Mouse (Mus musculus) left cerebral cortex, adult 2 months (tissue): Measurements from ENCODE around the gene Ssc4d. TPM values are rescaled to one million over a fixed set of nuclear protein-coding genes. Genes with fewer than 3 reads are reported as not detected.

Experiments used
- DNase-seq, 2 experiments: peaks; one replicate each; pipeline ENCODE4 v3.0.0; 2021 to 2022; ENCODE audit warnings: low spot score in 2 of 2, mixed read lengths in 1 of 2; ENCODE audit errors: extremely low spot score in 1 of 2
- H3K27ac ChIP-seq: fragments of 200-600 bp; 2 replicates; pipeline ENCODE4 v1.8.1; 2022
- H3K4me3 ChIP-seq: fragments of 200-600 bp; 2 replicates; pipeline ENCODE4 v1.8.1; 2022
- CTCF ChIP-seq: fragments of 200-600 bp; IDR thresholded peaks from 2 replicates; pipeline ENCODE4 v1.8.1; 2022; ENCODE audit warnings: antibody characterized with exemption, mild to moderate bottlenecking, moderate library complexity
- intact Hi-C: fragments of 180-260 bp; cut with DNase I; formaldehyde crosslinking; loops from one replicate; pipeline ENCODE4 v1.15.1; 2025
- long read RNA-seq, 2 experiments: library from polyadenylated mRNA; stranded (forward); transcript quantifications; one replicate each; pipeline ENCODE4 v2.0.0; 2021; ENCODE audit warnings: borderline mapping rate in 2 of 2
- total RNA-seq, 2 experiments: library from RNA; stranded (reverse); gene quantifications; 2 replicates each; pipeline ENCODE4 v1.2.3; 2021

The Ssc4d gene
- total RNA-seq, result 1 to 10 TPM; 1.3 to 1.5 TPM
- long read RNA-seq, experiment 1, partial matches to known transcripts, result 2 of 4 reads
- long read RNA-seq, experiment 1, other reads (novel, unspliced or antisense), result 2 of 4 reads
- long read RNA-seq, experiment 2, result 0 reads

GRCm38 (mm10) chr5:135974365-135974764 is at the start of gene Ssc4d:
Ssc4d (minus strand) TSS chr5:135974531.
- intact Hi-C loops, result no loop called here
- Histone ChIP-seq H3K27ac (no peak within 1 kb of the TSS), H3K4me3 (no peak within 1 kb of the TSS)
- no peak for DNase-seq
- TF ChIP-seq CTCF, result no peak

GRCm38 (mm10) chr5:136019907-136020306 is 45.6 kb upstream of the Ssc4d start:
- Histone ChIP-seq H3K4me3 (no peak overlapping the region), H3K27ac (no peak overlapping the region)
- TF ChIP-seq CTCF, result no peak
- no peak for DNase-seq
- intact Hi-C loops, result no loop called here

GRCm38 (mm10) chr5:136018726-136019125 is 44.4 kb upstream of the Ssc4d start:
- no peak for TF ChIP-seq CTCF
- H3K27ac ChIP-seq, result no peak overlapping the region
- no peak for DNase-seq
- intact Hi-C loops, result no loop called here
- H3K4me3 ChIP-seq, result no peak overlapping the region

DNA sequence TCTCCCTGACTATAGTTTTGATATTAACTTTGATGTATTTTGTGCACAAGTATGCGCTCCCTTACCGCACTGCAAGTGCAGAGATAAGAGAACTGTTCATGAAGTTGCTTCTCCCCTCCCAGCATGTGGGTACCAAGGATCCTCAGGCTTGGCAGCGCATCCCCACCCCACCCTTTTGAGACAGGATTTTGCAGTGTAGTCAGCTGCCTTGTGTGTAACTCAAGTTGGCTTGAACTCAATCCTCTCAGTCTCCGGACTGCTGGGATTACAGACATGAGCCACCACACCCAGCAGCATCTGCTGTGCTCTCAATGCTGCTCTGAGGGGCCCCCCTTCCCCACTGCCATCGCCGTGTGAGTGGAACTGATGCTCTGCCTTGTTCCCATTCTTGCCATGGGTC is 42.9 kb upstream of the Ssc4d start:
- Histone ChIP-seq H3K4me3 (no peak overlapping the region), H3K27ac (no peak overlapping the region)
- TF ChIP-seq CTCF, result no peak
- intact Hi-C loops, result no loop called here
- no peak for DNase-seq

GRCm38 (mm10) chr5:136016014-136016876 is 41.9 kb upstream of the Ssc4d start:
- DNase-seq, result no peak
- H3K4me3 ChIP-seq, result no peak overlapping the region
- H3K27ac ChIP-seq, result no peak overlapping the region
- intact Hi-C loops, result no loop called here
- no peak for TF ChIP-seq CTCF

- intact Hi-C loops, result no loop called here
- no peak for TF ChIP-seq CTCF
- no peak overlapping the region for H3K4me3 ChIP-seq
- DNase-seq, result no peak
- no peak overlapping the region for H3K27ac ChIP-seq
Measured at GRCm38 (mm10) chr5:136015586-136015985, 41.3 kb upstream of the Ssc4d start.

DNA sequence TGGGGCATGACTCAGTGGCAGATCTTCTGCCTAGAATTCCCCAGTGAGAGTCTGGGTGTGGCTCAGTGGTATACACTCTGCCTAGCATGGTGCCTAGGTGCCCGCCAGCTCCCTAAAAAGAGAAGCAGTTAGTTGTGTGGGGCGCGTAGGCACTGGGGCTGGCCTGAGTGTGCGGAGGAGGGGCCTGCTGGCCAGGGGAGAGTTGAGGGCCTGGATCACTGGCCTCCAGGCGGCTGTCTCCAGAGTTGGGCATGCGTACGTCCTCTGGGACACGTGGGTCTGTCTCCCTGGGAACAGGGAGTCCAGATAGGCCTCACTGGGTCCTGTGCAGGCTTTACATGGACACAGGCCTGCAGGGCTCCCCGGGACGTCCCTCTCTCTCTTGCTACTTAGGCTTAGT is 40.5 kb upstream of the Ssc4d start:
- no peak for TF ChIP-seq CTCF
- intact Hi-C loops, result no loop called here
- Histone ChIP-seq H3K4me3 (no peak overlapping the region), H3K27ac (no peak overlapping the region)
- no peak for DNase-seq

- Histone ChIP-seq H3K27ac (no peak overlapping the region), H3K4me3 (no peak overlapping the region)
- intact Hi-C loops, result no loop called here
- TF ChIP-seq CTCF, result no peak
- no peak for DNase-seq
Measured at GRCm38 (mm10) chr5:136007745-136008144, 33.4 kb upstream of the Ssc4d start.

DNA sequence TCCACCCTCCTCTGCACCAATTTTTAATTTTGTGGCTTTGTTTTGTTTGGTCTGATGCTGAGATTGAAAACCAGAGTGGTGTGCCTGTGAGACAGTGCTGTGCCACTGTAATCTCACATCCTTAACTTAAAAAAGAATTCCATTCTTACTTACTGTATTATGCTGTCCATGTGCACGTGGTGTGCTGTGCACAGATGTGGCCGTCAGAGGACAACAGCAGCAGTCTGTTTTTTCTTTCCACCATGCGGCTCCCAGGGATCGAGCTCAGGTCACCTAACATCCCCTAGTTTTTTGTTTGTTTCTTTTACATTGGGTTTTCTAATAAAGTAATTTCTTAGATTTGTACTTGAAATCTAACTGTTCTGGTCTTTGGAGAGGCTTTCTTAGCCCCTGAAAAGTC is 30.2 kb upstream of the Ssc4d start:
- intact Hi-C loops, result no loop called here
- H3K4me3 ChIP-seq, result no peak overlapping the region
- TF ChIP-seq CTCF, result no peak
- DNase-seq, result no peak
- no peak overlapping the region for H3K27ac ChIP-seq

- intact Hi-C loops, result no loop called here
- no peak overlapping the region for H3K27ac ChIP-seq
- H3K4me3 ChIP-seq, result no peak overlapping the region
- no peak for DNase-seq
- no peak for TF ChIP-seq CTCF
Measured at GRCm38 (mm10) chr5:136002751-136003151, 28.4 kb upstream of the Ssc4d start.

DNA sequence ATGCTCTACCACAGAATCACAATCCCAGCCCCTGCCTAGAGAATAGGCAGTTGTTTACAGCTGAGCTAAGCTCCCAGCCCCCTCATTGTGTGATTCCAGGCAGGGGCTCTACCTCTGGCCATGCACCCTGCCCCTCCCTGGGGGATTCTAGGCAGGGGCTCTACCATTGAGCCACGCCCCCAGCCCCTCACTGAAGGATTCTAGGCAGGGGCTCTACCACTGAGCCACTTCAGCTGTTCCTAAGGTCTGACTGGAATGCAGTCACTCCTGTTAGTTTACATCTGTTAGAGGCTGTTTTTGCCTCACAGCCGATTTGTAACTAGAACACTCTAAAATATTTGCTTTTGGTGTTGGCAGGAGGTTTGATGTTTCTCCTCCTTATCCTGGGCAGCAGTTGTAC is 28.0 kb upstream of the Ssc4d start:
- no peak for TF ChIP-seq CTCF
- Histone ChIP-seq H3K4me3 (no peak overlapping the region), H3K27ac (no peak overlapping the region)
- DNase-seq, result no peak
- intact Hi-C loops, result no loop called here

GRCm38 (mm10) chr5:136001222-136001621 is 26.9 kb upstream of the Ssc4d start:
- no peak overlapping the region for H3K4me3 ChIP-seq
- no peak for DNase-seq
- no peak for TF ChIP-seq CTCF
- intact Hi-C loops, result no loop called here
- no peak overlapping the region for H3K27ac ChIP-seq

DNA sequence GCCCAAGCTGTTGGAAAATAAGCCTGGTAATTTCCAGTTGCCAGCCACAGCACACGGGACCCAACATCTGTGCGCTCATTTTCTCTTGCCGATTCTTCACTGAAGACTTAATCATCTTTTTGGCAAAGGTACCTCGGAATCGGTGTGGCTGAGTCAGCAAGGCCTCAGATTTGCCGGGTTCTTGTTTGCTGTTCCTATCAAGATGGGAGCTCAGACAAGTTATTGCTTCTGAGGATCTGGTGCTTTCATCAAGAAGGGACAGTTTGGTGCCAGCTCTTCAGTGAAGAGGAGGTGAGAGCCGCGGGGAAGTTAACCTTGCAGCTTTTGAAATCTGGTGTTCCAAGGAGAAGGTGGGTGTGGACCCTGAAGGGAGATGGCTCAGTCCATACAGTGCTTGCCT is 21.8 kb upstream of the Ssc4d start:
- Histone ChIP-seq H3K4me3 (no peak overlapping the region), H3K27ac (no peak overlapping the region)
- intact Hi-C loops, result no loop called here
- no peak for DNase-seq
- TF ChIP-seq CTCF, result no peak
